Mouse (Mus musculus) layer of hippocampus, adult 9-11 months (tissue): ENCODE measurements around the gene Zfp865.
A peak's percentile ranks its signal among the peaks of the same experiment; 100 is the strongest.
"Not testable (repeated sequence)": the region's sequence is repeated elsewhere in the genome, so short reads cannot be mapped to it uniquely, and the experiment has no call there.

Experiments
- DNase-seq: peaks from one replicate; pipeline ENCODE4 v3.0.0; 2022

Gene Zfp865

GRCm38 (mm10) chr7:5052931-5053343 is 32.8 kb downstream of the Zfp865 start:
- DNase-seq: no peak

- no peak for DNase-seq
These were observed 33.4 kb downstream of the Zfp865 start for GRCm38 (mm10) chr7:5053456-5054179.

- peak; percentile 64 for DNase-seq
These were observed 36.6 kb downstream of the Zfp865 start for GRCm38 (mm10) chr7:5056651-5057263.

- DNase-seq: no peak
These were observed 37.2 kb downstream of the Zfp865 start for GRCm38 (mm10) chr7:5057381-5057780.

- DNase-seq: peak; percentile 48
These were observed 37.6 kb downstream of the Zfp865 start for GRCm38 (mm10) chr7:5057804-5058203.

- no peak for DNase-seq
These were observed 38.5 kb downstream of the Zfp865 start for GRCm38 (mm10) chr7:5058631-5059030.

GRCm38 (mm10) chr7:5059421-5059820 is 39.2 kb downstream of the Zfp865 start:
- DNase-seq: peak; percentile 10

GRCm38 (mm10) chr7:5060239-5060731 is 40.1 kb downstream of the Zfp865 start:
- DNase-seq: peak; percentile 84

- peak; percentile 98 for DNase-seq
These were observed 41.0 kb downstream of the Zfp865 start for GRCm38 (mm10) chr7:5060944-5061773.

GRCm38 (mm10) chr7:5061774-5062359 is 41.7 kb downstream of the Zfp865 start, which contains the start of gene U2af2:
TSS of gene U2af2 (plus strand) at chr7:5062143.
- DNase-seq: peak; percentile 94

- DNase-seq: no peak
These were observed 42.3 kb downstream of the Zfp865 start for GRCm38 (mm10) chr7:5062360-5063001.

- no peak for DNase-seq
These were observed 44.7 kb downstream of the Zfp865 start for GRCm38 (mm10) chr7:5064886-5065285.

GRCm38 (mm10) chr7:5073586-5073985 is 53.4 kb downstream of the Zfp865 start:
- no peak for DNase-seq

- DNase-seq: no peak
These were observed 54.8 kb downstream of the Zfp865 start for GRCm38 (mm10) chr7:5074984-5075383.

GRCm38 (mm10) chr7:5076931-5077330 is 56.8 kb downstream of the Zfp865 start:
- no peak for DNase-seq

- DNase-seq: not testable (repeated sequence)
These were observed 59.3 kb downstream of the Zfp865 start for GRCm38 (mm10) chr7:5079365-5080009.

GRCm38 (mm10) chr7:5080010-5080751 is 60.0 kb downstream of the Zfp865 start, which contains the start of gene Epn1:
TSS of gene Epn1 (plus strand) at chr7:5080235.
- DNase-seq: peak; percentile 95

- no peak for DNase-seq
These were observed 60.6 kb downstream of the Zfp865 start for GRCm38 (mm10) chr7:5080815-5081214.

- DNase-seq: no peak
These were observed 61.1 kb downstream of the Zfp865 start for GRCm38 (mm10) chr7:5081241-5081640.

GRCm38 (mm10) chr7:5081939-5082338 is 61.8 kb downstream of the Zfp865 start:
- DNase-seq: no peak
